ENCODE assay signal across 8 mouse cellular contexts in the genomic region with DNA sequence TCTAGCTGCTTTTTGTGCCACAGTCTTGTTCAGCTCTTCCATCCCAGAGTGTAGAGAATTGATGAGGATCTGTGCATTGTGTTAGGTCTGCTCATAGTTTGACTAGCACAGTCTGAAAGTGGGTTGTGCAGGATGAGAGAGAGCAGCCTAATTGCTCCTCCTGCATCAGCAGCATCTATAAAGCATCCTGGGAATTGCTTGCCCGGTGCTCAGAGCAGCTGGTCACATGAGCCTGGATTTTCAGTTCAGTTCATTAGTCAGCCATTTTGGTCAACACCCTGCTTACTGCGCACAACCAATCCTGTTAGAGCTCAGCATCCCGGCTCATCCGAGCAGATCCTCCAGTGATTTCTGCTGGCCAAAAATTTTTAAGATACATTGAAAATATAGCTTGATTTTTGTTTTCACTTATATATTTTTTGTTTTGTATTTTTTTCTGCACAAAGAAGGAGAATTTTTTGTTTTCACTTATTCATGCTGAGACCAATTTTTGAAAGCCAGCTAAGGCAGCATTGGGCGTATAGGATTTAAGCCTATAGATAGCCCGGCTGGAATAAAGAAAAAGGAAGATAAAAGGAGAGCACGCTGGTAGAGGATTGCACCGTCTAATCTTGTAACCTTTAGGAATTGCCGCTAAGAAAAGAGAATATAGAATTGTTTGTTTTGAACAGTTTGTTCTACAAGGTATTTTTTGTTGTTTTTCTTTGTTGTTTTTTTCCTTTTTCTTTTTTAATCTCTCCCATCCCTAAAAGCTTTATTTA. TPM values are rescaled to one million over a fixed set of nuclear protein-coding genes. Genes with fewer than 3 reads are reported as not detected.
DNase-seq lines count a peak whose midpoint lies in the region; ATAC-seq and TF ChIP-seq lines count a peak whose summit lies in the region.

No protein-coding gene starts in this region.

- DNase-seq in heart, adult 2 months: peak in 1 of 2 experiments; percentile 38
- no peak for DNase-seq in heart, postnatal 4 days
- peak; percentile 14 for DNase-seq in heart, postnatal 0 days (ENCODE audit: low spot score)
- DNase-seq in layer of hippocampus, adult 8-10 months (ENCODE audit: low spot score in 2 of 2): peak; percentile 94 to 95
- DNase-seq in spleen, postnatal 4 days (ENCODE audit: low spot score in 2 of 2): no peak

- 0 out of 2 replicates have a peak overlapping the region, but pooled peaks have one; percentile 9 for H3K4me3 ChIP-seq in heart, adult 2 months
- peak overlapping the region; percentile 40 for H3K4me3 ChIP-seq in embryonic facial prominence, embryonic 12.5 days
- H3K4me3 ChIP-seq in heart, postnatal 0 days (ENCODE audit: low read depth, low read length): no peak overlapping the region
- peak overlapping the region; percentile 58 for H3K4me3 ChIP-seq in midbrain, embryonic 15.5 days

- no peaks in the 10 kb centered on the region for H3K9me3 ChIP-seq in embryonic facial prominence, embryonic 12.5 days
- no peaks in the 10 kb centered on the region for H3K9me3 ChIP-seq in heart, postnatal 0 days (replicated peaks; ENCODE audit: control insufficient read depth, low read length)
- no peaks in the 10 kb centered on the region for H3K9me3 ChIP-seq in midbrain, embryonic 15.5 days

- H3K36me3 ChIP-seq in heart, adult 2 months (ENCODE audit: control insufficient read depth, insufficient read depth, low read length): no peaks in the 10 kb centered on the region
- H3K36me3 ChIP-seq in embryonic facial prominence, embryonic 12.5 days: no peaks in the 10 kb centered on the region
- no peaks in the 10 kb centered on the region for H3K36me3 ChIP-seq in heart, postnatal 0 days (replicated peaks; ENCODE audit: control insufficient read depth, insufficient read depth, low read length)
- H3K36me3 ChIP-seq in midbrain, embryonic 15.5 days (replicated peaks): no peaks in the 10 kb centered on the region

- peak overlapping the region; percentile 62 for H3K4me2 ChIP-seq in embryonic facial prominence, embryonic 12.5 days (replicated peaks)
- peak overlapping the region; percentile 23; the same call in 1 of the 2 replicates for H3K4me2 ChIP-seq in heart, postnatal 0 days (ENCODE audit: low read depth, low read length)
- H3K4me2 ChIP-seq in midbrain, embryonic 15.5 days: peak overlapping the region; percentile 66

- TF ChIP-seq EP300 in heart, adult 2 months (IDR thresholded peaks at IDR 0.05; ENCODE audit: insufficient read depth, low read depth, low read length): no peak
- no peak for TF ChIP-seq EP300 in heart, postnatal 0 days (IDR thresholded peaks at IDR 0.05; ENCODE audit: low read depth)

- peak; percentile 85 for ATAC-seq in embryonic facial prominence, embryonic 12.5 days (ENCODE audit: insufficient number of reproducible peaks, insufficient read depth, low FRiP score, low TSS enrichment)
- no peak for ATAC-seq in heart, postnatal 0 days (ENCODE audit: insufficient read depth, low read depth)
- peak; percentile 97 for ATAC-seq in midbrain, embryonic 15.5 days (replicated peaks)
- ATAC-seq in megakaryocyte progenitor cell, adult 5-6 weeks (replicated peaks; ENCODE audit: poor library complexity): no peak

- no peak overlapping the region for H3K9ac ChIP-seq in heart, adult 2 months (ENCODE audit: low read depth, low read length)
- H3K9ac ChIP-seq in embryonic facial prominence, embryonic 12.5 days: peak overlapping the region; percentile 48
- no peak overlapping the region for H3K9ac ChIP-seq in heart, postnatal 0 days (replicated peaks; ENCODE audit: low read depth, low read length)
- H3K9ac ChIP-seq in midbrain, embryonic 15.5 days: peak overlapping the region; percentile 64

- no peak overlapping the region for H3K27ac ChIP-seq in heart, adult 2 months
- H3K27ac ChIP-seq in embryonic facial prominence, embryonic 12.5 days: no peak overlapping the region
- no peak overlapping the region for H3K27ac ChIP-seq in heart, postnatal 0 days (ENCODE audit: low read depth)
- H3K27ac ChIP-seq in midbrain, embryonic 15.5 days: peak overlapping the region; percentile 77

- 68% methylated on average over 9 of the region's 9 CpGs for WGBS in heart, adult 2 months
- 50% methylated on average over 9 of the region's 9 CpGs for WGBS in embryonic facial prominence, embryonic 12.5 days
- WGBS in heart, postnatal 0 days: 62% methylated on average over 9 of the region's 9 CpGs
- 8% methylated on average over 9 of the region's 9 CpGs for WGBS in midbrain, embryonic 15.5 days

- no peak for TF ChIP-seq CTCF in heart, adult 2 months (IDR thresholded peaks at IDR 0.05)
- no peak for TF ChIP-seq CTCF in heart, postnatal 0 days (IDR thresholded peaks at IDR 0.05; ENCODE audit: low read depth)

- peaks cover 3% of the 10 kb centered on the region; the same call in 1 of the 2 replicates for H3K79me2 ChIP-seq in heart, adult 2 months (replicated peaks; ENCODE audit: control insufficient read depth, insufficient read depth, low read length)

- no peak for TF ChIP-seq POLR2A in heart, adult 2 months (IDR thresholded peaks at IDR 0.05; ENCODE audit: insufficient read depth, low read depth, low read length)

- intact Hi-C loops in heart, adult 2 months (cut with DNase I): no loop called here

- H3K27me3 ChIP-seq in heart, adult 2 months (ENCODE audit: control insufficient read depth, insufficient read depth, low read length): no peaks in the 10 kb centered on the region
- H3K27me3 ChIP-seq in embryonic facial prominence, embryonic 12.5 days: no peaks in the 10 kb centered on the region
- H3K27me3 ChIP-seq in heart, postnatal 0 days (ENCODE audit: control insufficient read depth, insufficient read depth, low read length): no peaks in the 10 kb centered on the region
- no peaks in the 10 kb centered on the region for H3K27me3 ChIP-seq in midbrain, embryonic 15.5 days (replicated peaks)

- H3K4me1 ChIP-seq in heart, adult 2 months (ENCODE audit: control insufficient read depth, insufficient read depth, low read length): peaks cover 4% of the 10 kb centered on the region
- peaks cover 37% of the 10 kb centered on the region for H3K4me1 ChIP-seq in embryonic facial prominence, embryonic 12.5 days
- H3K4me1 ChIP-seq in heart, postnatal 0 days (ENCODE audit: control insufficient read depth, insufficient read depth): peaks cover 17% of the 10 kb centered on the region
- peaks cover 35% of the 10 kb centered on the region for H3K4me1 ChIP-seq in midbrain, embryonic 15.5 days

RNA-seq across cellular contexts. Expression of gene Rufy3, which starts 18.6 kb away (rescaled TPM):
- total RNA-seq in heart, adult 2 months (2021): 10 to 100 TPM; 11.6 to 13.3 TPM
- polyA plus RNA-seq in heart, adult 2 months (2012; rRNA removed): 4.7 and 7.2 TPM in 2 replicates
- total RNA-seq in heart, postnatal 4 days (2021): 10 to 100 TPM; 15.8 to 16.1 TPM
- polyA plus RNA-seq in embryonic facial prominence, embryonic 12.5 days (2016; fragmentation: Nextera tagmentation; extraction: Ambion mirVana): 31.6 and 40.2 TPM in 2 replicates
- 12.7 and 15.2 TPM in 2 replicates for total RNA-seq in heart, postnatal 0 days (2014; rRNA removed; ENCODE audit: low replicate concordance)
- polyA plus RNA-seq in heart, postnatal 0 days (2015; fragmentation: Nextera tagmentation; extraction: Ambion mirVana): 6.8 and 7.3 TPM in 2 replicates
- 100 to 1,000 TPM; 157 to 193 (median 180) TPM for total RNA-seq in layer of hippocampus, adult 8-10 months (2022)
- 309 and 321 TPM in 2 replicates for polyA plus RNA-seq in midbrain, embryonic 15.5 days (2015; fragmentation: Nextera tagmentation; extraction: Ambion mirVana)
- total RNA-seq in megakaryocyte progenitor cell, adult 5-6 weeks (2015): 6.8 and 7.1 TPM in 2 replicates
- total RNA-seq in megakaryocyte progenitor cell, adult 5-6 weeks (2017): 13.0 and 18.7 TPM in 2 replicates

RNA-seq across cellular contexts. Expression of gene Utp3, which starts 29.2 kb away (rescaled TPM):
- 10 to 100 TPM; 19.9 to 22.7 TPM for total RNA-seq in heart, adult 2 months (2021)
- polyA plus RNA-seq in heart, adult 2 months (2012; rRNA removed): 6.9 and 8.8 TPM in 2 replicates
- total RNA-seq in heart, postnatal 4 days (2021): 10 to 100 TPM; 24.5 to 25.6 TPM
- 65.0 and 76.6 TPM in 2 replicates for polyA plus RNA-seq in embryonic facial prominence, embryonic 12.5 days (2016; fragmentation: Nextera tagmentation; extraction: Ambion mirVana)
- total RNA-seq in heart, postnatal 0 days (2014; rRNA removed; ENCODE audit: low replicate concordance): 6.3 and 13.4 TPM in 2 replicates
- 36.1 and 37.2 TPM in 2 replicates for polyA plus RNA-seq in heart, postnatal 0 days (2015; fragmentation: Nextera tagmentation; extraction: Ambion mirVana)
- 10 to 100 TPM; 25.4 to 30.3 (median 28.2) TPM for total RNA-seq in layer of hippocampus, adult 8-10 months (2022)
- polyA plus RNA-seq in midbrain, embryonic 15.5 days (2015; fragmentation: Nextera tagmentation; extraction: Ambion mirVana): 45.1 and 46.9 TPM in 2 replicates
- 87.9 and 92.8 TPM in 2 replicates for total RNA-seq in megakaryocyte progenitor cell, adult 5-6 weeks (2015)
- 55.1 and 71.4 TPM in 2 replicates for total RNA-seq in megakaryocyte progenitor cell, adult 5-6 weeks (2017)

RNA-seq across cellular contexts. Expression of gene Jchain, which starts 55.8 kb away (rescaled TPM):
- under 1 TPM; 0.36 to 0.39 TPM for total RNA-seq in heart, adult 2 months (2021)
- polyA plus RNA-seq in heart, adult 2 months (2012; rRNA removed): 3.1 and 3.9 TPM in 2 replicates
- under 1 TPM; 0.19 to 0.43 TPM for total RNA-seq in heart, postnatal 4 days (2021)
- 0.23 and 0.27 TPM in 2 replicates for polyA plus RNA-seq in embryonic facial prominence, embryonic 12.5 days (2016; fragmentation: Nextera tagmentation; extraction: Ambion mirVana)
- total RNA-seq in heart, postnatal 0 days (2014; rRNA removed; ENCODE audit: low replicate concordance): not detected in 2 replicates
- polyA plus RNA-seq in heart, postnatal 0 days (2015; fragmentation: Nextera tagmentation; extraction: Ambion mirVana): 0.05 and 0.10 TPM in 2 replicates
- under 1 TPM; 0.23 to 0.39 (median 0.32) TPM for total RNA-seq in layer of hippocampus, adult 8-10 months (2022)
- polyA plus RNA-seq in midbrain, embryonic 15.5 days (2015; fragmentation: Nextera tagmentation; extraction: Ambion mirVana): 0.11 and 0.31 TPM in 2 replicates
- 1.5 and 2.3 TPM in 2 replicates for total RNA-seq in megakaryocyte progenitor cell, adult 5-6 weeks (2015)
- total RNA-seq in megakaryocyte progenitor cell, adult 5-6 weeks (2017): 0.84 and 3.3 TPM in 2 replicates

Comparison
In these comparisons a context has a peak if more than half of its experiments do, and no peak if none do; other contexts are left out.
1. DNase-seq: peak in heart, postnatal 0 days (single experiment) and layer of hippocampus, adult 8-10 months (2 of 2); none in heart, postnatal 4 days (single experiment) and spleen, postnatal 4 days (0 of 2).
2. H3K9ac ChIP-seq: peak in embryonic facial prominence, embryonic 12.5 days (single experiment) and midbrain, embryonic 15.5 days (single experiment); none in heart, adult 2 months (single experiment) and heart, postnatal 0 days (single experiment).
3. ATAC-seq: peak in embryonic facial prominence, embryonic 12.5 days (single experiment) and midbrain, embryonic 15.5 days (single experiment); none in heart, postnatal 0 days (single experiment) and megakaryocyte progenitor cell, adult 5-6 weeks (single experiment).
4. Peak in every context shown above with its lines, with median percentiles within 50 percentile points of each other: H3K4me2 ChIP-seq.